Mouse (Mus musculus): ENCODE data around the gene Gfy.

DNA sequence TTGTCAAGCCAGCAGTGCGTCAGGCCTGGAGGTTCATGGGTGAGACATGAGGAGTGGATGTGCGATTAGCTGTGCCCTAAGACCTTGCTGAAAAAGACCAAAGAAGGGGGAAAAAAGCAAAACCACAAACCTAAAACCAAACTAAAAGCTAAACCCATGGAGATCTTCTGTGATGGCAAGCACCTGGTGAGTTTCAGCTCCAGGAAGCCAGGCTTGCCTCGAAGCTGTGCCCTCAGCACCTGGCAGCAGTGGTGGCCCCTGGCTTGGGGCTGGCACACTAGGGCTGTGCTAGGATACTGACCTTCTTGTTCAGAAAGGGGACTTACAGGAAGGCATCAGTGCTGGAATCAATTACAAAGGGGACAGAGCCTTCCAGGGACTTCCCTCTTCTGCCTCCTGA is 38.0 kb downstream of the Gfy start:
- TF ChIP-seq GATA1 (IDR thresholded peaks at IDR 0.05; ENCODE audit: borderline replicate concordance, low read length), result no peak
- TF ChIP-seq FLI1 (IDR thresholded peaks at IDR 0.05; ENCODE audit: low read length), result no peak

Data from megakaryocyte, embryonic 14.5 days (primary cell).